Mouse (Mus musculus): ENCODE results near the gene Ran.

Ran gene

GRCm38 (mm10) chr5:129067231-129067834 is 47.5 kb downstream of the Ran start:
- TF ChIP-seq GATA4 (IDR thresholded peaks at IDR 0.05; ENCODE audit: insufficient replicate concordance, low read length): no peak

DNA sequence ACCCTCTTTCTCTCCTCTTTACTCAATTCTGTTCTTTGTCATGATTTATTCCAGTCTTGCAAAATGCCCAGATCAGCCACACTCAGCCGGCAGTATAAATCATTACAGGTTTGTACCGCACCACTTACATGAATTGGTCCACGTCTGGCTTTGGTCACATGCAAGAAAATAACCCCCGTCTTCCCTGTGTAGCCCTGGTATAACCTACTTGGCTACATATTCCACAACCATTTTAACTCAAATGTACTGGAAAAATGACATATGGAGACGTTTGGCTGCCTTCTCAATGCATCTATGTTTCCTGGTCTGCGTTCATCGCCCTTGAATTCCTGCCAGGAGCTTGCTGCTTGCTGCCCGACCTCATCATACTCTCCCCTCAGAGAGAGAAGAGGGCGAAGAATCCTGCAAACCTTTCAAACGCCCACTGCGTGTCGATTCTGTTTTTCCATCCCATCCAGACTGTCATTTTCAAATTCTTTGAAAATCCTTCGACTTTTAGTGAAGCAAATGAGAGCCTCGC is 52.0 kb downstream of the Ran start:
- TF ChIP-seq GATA4 (IDR thresholded peaks at IDR 0.05; ENCODE audit: insufficient replicate concordance, low read length): no peak

- TF ChIP-seq GATA4 (IDR thresholded peaks at IDR 0.05; ENCODE audit: insufficient replicate concordance, low read length): no peak
These were observed 53.5 kb downstream of the Ran start for GRCm38 (mm10) chr5:129073404-129073803.

All from liver, adult (tissue).